Mouse (Mus musculus): Measurements from ENCODE around the gene Bdnf. TPM values are rescaled to one million over a fixed set of nuclear protein-coding genes. Genes with fewer than 3 reads are reported as not detected.

Bdnf gene
- polyA plus RNA-seq, 1 experiment from 2014 or later: 1.9 TPM

DNA sequence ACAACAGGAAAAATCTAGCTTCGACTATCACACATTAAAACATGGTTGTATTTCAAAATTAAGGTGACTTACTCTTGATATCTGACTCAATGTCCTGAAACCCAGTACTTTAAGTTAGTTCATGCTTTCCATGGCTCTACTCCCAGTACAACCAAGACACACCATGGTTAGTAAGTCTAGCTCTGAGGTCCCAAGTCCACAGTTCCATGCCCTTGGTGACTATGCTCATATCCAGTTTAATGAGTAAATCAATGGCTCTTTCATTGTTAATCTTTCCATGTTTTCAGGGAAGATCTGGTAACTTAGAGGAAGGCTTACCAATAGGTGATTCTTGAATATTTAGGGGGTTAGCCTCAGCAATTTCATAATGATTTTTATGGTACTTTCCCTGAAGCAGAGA lies 14.2 kb downstream of the Bdnf start:
- H3K4me3 ChIP-seq: no peak overlapping the region
- no peaks in the 10 kb centered on the region for H3K9me3 ChIP-seq
- peaks cover 15% of the 10 kb centered on the region for H3K4me1 ChIP-seq
- no peak for ATAC-seq (ENCODE audit: low FRiP score, low read depth)
- H3K36me3 ChIP-seq: no peaks in the 10 kb centered on the region
- H3K9ac ChIP-seq (replicated peaks): no peak overlapping the region
- H3K27ac ChIP-seq (replicated peaks): no peak overlapping the region
- WGBS: 88% methylated on average over 1 of the region's 1 CpGs
- H3K4me2 ChIP-seq (replicated peaks): no peak overlapping the region
- peaks cover 14% of the 10 kb centered on the region for H3K27me3 ChIP-seq

DNA sequence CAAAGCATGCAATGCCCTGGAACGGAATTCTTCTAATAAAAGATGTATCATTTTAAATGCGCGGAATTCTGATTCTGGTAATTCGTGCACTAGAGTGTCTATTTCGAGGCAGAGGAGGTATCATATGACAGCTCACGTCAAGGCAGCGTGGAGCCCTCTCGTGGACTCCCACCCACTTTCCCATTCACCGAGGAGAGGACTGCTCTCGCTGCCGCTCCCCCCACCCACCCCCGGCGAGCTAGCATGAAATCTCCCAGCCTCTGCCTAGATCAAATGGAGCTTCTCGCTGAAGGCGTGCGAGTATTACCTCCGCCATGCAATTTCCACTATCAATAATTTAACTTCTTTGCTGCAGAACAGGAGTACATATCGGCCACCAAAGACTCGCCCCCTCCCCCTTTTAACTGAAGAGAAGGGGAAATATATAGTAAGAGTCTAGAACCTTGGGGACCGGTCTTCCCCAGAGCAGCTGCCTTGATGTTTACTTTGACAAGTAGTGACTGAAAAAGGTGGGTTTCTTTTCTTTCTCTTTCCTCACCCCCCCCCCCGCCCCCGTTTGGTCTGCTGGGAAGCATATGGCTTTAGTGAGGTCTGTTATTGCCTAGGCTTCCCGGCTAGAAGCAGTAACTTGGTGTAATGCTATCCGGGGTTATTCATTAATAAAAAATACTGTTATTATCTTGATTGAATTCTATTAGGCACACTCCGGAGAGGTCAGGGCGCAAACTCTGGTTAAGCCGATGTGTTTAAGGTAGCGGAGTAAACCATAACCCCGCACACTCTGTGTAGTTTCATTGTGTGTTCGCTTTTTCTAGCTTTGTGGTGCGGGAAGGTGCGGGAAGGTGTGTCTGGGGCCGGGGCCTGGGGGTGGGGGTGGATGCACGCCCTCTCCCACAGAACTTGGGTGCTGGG lies 18.0 kb downstream of the Bdnf start:
- H3K4me3 ChIP-seq: peak overlapping the region; percentile 56
- no peak overlapping the region for H3K27ac ChIP-seq (replicated peaks)
- H3K9me3 ChIP-seq: no peaks in the 10 kb centered on the region
- peaks cover 30% of the 10 kb centered on the region for H3K27me3 ChIP-seq
- peaks cover 33% of the 10 kb centered on the region for H3K4me1 ChIP-seq
- 2% methylated on average over 34 of the region's 34 CpGs for WGBS
- H3K36me3 ChIP-seq: no peaks in the 10 kb centered on the region
- peak overlapping the region; percentile 44; the same call in 1 of the 2 replicates for H3K9ac ChIP-seq (replicated peaks)
- H3K4me2 ChIP-seq (replicated peaks): peak overlapping the region; percentile 94
- peak; percentile 11; the same call in 1 of the 2 replicates for ATAC-seq (ENCODE audit: low FRiP score, low read depth)

DNA sequence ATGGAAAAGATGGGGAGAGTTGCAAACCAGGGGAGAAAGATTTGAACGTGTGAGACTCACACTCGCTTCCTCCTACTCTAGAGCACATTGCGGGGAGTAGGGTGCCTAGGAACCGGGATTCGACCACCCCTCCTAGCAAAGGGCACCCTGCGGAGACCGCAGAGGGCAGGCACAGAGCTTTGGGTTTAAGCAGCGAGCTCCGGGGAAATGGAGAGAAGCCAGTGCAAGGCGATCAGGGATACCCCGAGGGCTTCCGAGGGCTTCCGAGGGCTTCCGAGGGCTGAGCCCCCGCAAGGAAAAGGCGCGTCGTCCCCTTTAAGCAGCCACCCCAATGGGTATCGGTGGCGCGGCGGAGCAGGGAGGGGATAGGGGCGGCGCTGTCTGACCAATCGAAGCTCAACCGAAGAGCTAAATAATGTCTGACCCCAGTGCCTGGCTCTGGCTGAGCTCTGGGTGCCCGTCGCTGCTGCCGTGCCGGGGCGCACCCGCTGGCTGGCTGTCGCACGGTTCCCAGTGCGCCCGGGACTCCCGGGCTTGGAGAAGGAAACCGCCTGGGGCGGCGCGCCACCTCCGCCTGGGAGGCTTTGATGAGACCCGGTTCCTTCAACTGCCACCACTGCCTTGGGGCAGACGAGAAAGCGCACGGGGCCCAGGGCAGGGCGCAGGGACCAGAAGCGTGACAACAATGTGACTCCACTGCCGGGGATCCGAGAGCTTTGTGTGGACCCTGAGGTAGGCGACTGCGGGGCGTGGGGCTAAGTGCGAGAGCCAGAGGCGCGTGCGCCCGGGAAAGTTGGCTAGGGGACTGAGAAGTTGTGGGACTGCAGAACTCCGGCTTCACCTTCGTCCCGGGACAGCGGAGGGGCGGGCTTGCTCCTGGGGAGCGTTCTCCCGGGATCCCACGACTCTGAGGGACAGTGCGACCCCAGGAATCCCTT lies 18.9 kb downstream of the Bdnf start:
- ATAC-seq (ENCODE audit: low FRiP score, low read depth): peak; percentile 75
- Histone ChIP-seq H3K9ac (replicated peaks) (peak overlapping the region; percentile 53), H3K4me3 (peak overlapping the region; percentile 56), H3K36me3 (no peaks in the 10 kb centered on the region), H3K27ac (replicated peaks) (no peak overlapping the region), H3K9me3 (no peaks in the 10 kb centered on the region), H3K4me2 (replicated peaks) (peak overlapping the region; percentile 94), H3K4me1 (peaks cover 33% of the 10 kb centered on the region), H3K27me3 (peaks cover 30% of the 10 kb centered on the region)
- under 1% methylated on average over 67 of the region's 67 CpGs for WGBS

DNA sequence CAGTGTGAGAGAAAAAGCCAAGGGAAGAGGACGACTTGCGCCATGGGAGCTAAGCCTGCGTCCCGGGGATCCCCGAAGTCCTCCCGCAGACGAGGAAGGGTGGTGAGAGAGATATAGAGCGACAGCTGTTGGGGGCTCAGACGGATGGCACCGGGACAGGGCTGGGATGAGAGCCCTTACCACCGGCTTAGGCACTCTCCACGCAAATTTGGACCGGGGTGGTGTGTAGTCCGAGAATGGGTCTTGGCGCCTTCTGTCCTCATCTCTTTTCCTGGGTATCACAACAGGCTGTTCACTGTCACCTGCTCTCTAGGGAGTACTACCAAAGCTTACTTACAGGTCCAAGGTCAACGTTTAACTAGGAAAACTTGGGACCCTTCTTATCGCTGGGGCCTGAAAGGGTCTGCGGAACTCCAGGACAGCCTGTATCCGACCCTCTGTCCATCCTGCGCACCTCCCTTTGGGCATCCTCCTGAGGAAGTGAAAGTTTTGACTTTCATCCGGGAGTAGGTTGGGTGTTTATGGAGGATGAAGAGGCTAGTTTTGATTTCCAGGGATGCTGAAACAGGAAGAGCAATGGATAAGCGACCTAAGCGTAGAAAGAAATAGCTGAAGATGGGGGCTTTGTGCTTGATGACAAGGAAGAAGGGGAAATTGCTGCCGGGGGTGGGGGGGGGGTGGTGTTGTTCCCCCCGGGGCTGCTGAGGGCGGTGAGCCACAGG lies 19.8 kb downstream of the Bdnf start:
- no peaks in the 10 kb centered on the region for H3K36me3 ChIP-seq
- peaks cover 30% of the 10 kb centered on the region for H3K27me3 ChIP-seq
- H3K27ac ChIP-seq (replicated peaks): no peak overlapping the region
- under 1% methylated on average over 25 of the region's 26 CpGs for WGBS
- peak; percentile 39 for ATAC-seq (ENCODE audit: low FRiP score, low read depth)
- H3K9me3 ChIP-seq: no peaks in the 10 kb centered on the region
- H3K9ac ChIP-seq (replicated peaks): peak overlapping the region; percentile 53
- H3K4me1 ChIP-seq: peaks cover 33% of the 10 kb centered on the region
- peak overlapping the region; percentile 94 for H3K4me2 ChIP-seq (replicated peaks)
- H3K4me3 ChIP-seq: peak overlapping the region; percentile 56

DNA sequence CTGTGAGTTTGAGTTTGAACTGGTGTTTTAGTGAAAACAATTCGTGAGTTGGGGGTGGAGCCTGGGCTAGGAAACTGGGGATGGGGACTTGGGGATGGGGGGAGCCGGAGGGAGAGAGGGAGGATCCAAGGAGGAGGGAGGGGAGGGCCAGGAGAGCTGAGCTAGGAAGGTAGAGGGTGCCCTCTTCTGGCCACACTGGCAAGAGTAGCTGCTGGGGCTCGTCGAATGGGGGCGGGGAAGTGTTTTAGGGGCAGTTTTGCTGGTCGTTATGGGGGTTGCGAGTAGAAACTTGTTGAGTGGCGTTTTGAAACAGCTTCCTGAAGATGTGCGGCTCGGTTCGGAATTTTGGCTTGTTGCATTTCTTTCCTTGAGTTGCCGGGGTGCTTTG lies 20.3 kb downstream of the Bdnf start:
- no peaks in the 10 kb centered on the region for H3K9me3 ChIP-seq
- peaks cover 30% of the 10 kb centered on the region for H3K27me3 ChIP-seq
- H3K4me2 ChIP-seq (replicated peaks): peak overlapping the region; percentile 94
- H3K4me1 ChIP-seq: peaks cover 33% of the 10 kb centered on the region
- ATAC-seq (ENCODE audit: low FRiP score, low read depth): peak; percentile 75
- WGBS: under 1% methylated on average over 12 of the region's 12 CpGs
- no peaks in the 10 kb centered on the region for H3K36me3 ChIP-seq
- H3K9ac ChIP-seq (replicated peaks): no peak overlapping the region
- peak overlapping the region; percentile 56 for H3K4me3 ChIP-seq
- H3K27ac ChIP-seq (replicated peaks): no peak overlapping the region

DNA sequence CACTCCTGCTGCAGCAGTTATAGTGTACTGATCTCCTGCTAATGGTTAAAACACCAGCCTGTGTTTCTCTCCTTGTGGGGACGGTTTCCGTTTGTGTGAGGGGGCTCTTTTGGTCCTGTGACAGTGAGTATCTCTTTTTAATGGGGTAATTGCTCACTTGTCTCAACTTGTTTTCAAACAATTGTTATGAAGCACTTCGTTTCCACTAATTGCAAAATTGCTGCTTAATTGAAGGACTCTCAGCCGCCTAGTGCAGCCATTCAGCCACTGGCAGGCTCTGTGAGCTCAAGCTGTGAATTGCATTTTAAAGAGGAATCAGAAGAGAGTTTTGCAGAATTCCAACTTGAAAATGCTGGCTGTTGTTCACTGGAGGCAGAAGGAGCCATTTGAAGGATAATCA lies 22.7 kb downstream of the Bdnf start:
- no peak for ATAC-seq (ENCODE audit: low FRiP score, low read depth)
- WGBS: 8% methylated on average over 4 of the region's 4 CpGs
- Histone ChIP-seq H3K27me3 (peaks cover 30% of the 10 kb centered on the region), H3K4me3 (no peak overlapping the region), H3K36me3 (no peaks in the 10 kb centered on the region), H3K4me1 (peaks cover 33% of the 10 kb centered on the region), H3K9me3 (no peaks in the 10 kb centered on the region), H3K4me2 (replicated peaks) (0 out of 2 replicates have a peak overlapping the region, but pooled peaks have one; percentile 9), H3K27ac (replicated peaks) (no peak overlapping the region), H3K9ac (replicated peaks) (no peak overlapping the region)

DNA sequence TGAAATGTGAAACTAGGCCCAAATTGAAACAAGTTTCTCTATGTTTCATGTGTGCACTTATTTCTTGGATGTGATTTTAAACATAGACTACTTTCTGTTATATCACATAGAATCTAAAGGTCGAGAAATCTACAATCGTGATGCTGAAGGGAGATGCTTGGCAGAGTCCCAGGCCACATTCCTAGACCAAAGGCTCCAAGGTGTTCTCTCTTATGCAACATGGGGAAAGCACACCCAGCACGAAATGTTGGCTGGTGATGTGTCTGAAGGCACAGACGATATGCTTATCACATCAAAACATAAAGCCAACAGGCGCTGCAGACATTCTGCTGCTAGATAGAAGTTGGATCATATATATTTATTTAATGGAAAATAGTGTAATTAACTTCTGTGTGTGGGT lies 25.8 kb downstream of the Bdnf start:
- Histone ChIP-seq H3K27me3 (0 out of 2 replicates have a peak, but pooled peaks cover 6% of the 10 kb centered on the region), H3K4me2 (replicated peaks) (no peak overlapping the region), H3K4me3 (no peak overlapping the region), H3K9ac (replicated peaks) (no peak overlapping the region), H3K36me3 (no peaks in the 10 kb centered on the region), H3K9me3 (no peaks in the 10 kb centered on the region), H3K4me1 (0 out of 2 replicates have a peak, but pooled peaks cover 8% of the 10 kb centered on the region), H3K27ac (replicated peaks) (no peak overlapping the region)
- no peak for ATAC-seq (ENCODE audit: low FRiP score, low read depth)
- WGBS: 82% methylated on average over 5 of the region's 5 CpGs

DNA sequence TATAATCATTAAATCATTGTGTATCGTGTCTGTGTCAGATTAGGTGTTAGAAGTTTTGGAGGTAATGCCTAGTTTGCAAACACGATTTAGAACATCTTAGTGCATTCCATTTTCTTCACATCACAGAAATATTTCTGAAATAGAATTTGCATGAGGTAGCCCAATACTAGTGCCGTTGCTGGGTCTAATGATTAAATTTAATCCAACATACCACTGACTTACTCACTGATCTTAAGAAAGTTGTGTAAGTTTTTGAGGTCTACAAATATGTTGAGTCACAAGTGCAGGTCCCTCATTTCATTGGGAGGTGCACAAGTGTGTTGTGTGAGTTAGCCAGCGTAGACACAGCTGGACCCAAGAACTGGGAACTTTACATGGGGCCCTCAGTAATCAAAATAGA lies 29.1 kb downstream of the Bdnf start:
- Histone ChIP-seq H3K27me3 (no peaks in the 10 kb centered on the region), H3K9me3 (no peaks in the 10 kb centered on the region), H3K4me2 (replicated peaks) (no peak overlapping the region), H3K4me1 (no peaks in the 10 kb centered on the region), H3K36me3 (no peaks in the 10 kb centered on the region), H3K27ac (replicated peaks) (no peak overlapping the region), H3K9ac (replicated peaks) (no peak overlapping the region), H3K4me3 (no peak overlapping the region)
- ATAC-seq (ENCODE audit: low FRiP score, low read depth): no peak
- 92% methylated on average over 4 of the region's 4 CpGs for WGBS

DNA sequence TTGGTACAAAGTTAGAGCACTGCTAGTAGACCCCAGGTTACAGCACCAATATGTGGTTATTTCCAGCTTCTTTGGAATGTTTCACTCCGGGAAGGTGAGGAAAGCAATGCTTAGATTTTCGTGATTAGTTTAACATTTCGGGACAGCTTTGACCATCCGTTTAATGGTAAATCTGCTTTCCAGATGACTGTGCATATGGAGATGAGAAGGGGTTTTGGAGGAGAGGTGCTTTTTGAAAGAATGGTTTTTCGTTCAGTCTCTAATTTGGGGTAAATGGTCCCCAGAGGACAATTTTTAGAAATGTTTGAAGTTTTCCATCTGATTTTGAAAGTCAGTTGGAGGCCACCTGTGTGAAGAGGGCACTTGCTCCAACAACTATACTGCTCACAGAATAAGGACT lies 29.6 kb downstream of the Bdnf start:
- Histone ChIP-seq H3K9me3 (no peaks in the 10 kb centered on the region), H3K9ac (replicated peaks) (no peak overlapping the region), H3K4me2 (replicated peaks) (no peak overlapping the region), H3K4me3 (no peak overlapping the region), H3K27ac (replicated peaks) (no peak overlapping the region), H3K36me3 (no peaks in the 10 kb centered on the region), H3K27me3 (no peaks in the 10 kb centered on the region), H3K4me1 (no peaks in the 10 kb centered on the region)
- no peak for ATAC-seq (ENCODE audit: low FRiP score, low read depth)
- 86% methylated on average over 5 of the region's 5 CpGs for WGBS

DNA sequence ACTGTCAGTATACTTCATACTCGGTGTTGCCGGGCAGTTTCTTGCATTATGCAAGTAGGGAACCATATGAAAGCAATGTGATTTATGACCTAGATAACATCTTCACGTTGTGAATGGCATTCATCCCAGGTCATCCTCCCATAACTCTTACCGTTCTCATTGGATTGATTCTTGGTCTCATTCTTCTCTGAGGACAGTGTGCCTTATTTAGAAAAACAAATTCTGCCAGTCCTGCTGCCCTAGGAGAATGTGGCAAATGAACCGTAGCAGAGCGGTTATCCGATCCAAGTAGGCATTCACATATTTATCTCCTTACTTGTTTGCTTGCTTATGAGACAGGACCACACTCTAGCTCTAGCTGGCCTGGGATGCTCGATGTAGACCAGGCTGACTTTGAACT lies 32.0 kb downstream of the Bdnf start:
- H3K9ac ChIP-seq (replicated peaks): no peak overlapping the region
- no peaks in the 10 kb centered on the region for H3K4me1 ChIP-seq
- 81% methylated on average over 8 of the region's 8 CpGs for WGBS
- no peak for ATAC-seq (ENCODE audit: low FRiP score, low read depth)
- H3K27me3 ChIP-seq: no peaks in the 10 kb centered on the region
- no peak overlapping the region for H3K4me3 ChIP-seq
- no peaks in the 10 kb centered on the region for H3K9me3 ChIP-seq
- H3K27ac ChIP-seq (replicated peaks): no peak overlapping the region
- no peaks in the 10 kb centered on the region for H3K36me3 ChIP-seq
- H3K4me2 ChIP-seq (replicated peaks): no peak overlapping the region

DNA sequence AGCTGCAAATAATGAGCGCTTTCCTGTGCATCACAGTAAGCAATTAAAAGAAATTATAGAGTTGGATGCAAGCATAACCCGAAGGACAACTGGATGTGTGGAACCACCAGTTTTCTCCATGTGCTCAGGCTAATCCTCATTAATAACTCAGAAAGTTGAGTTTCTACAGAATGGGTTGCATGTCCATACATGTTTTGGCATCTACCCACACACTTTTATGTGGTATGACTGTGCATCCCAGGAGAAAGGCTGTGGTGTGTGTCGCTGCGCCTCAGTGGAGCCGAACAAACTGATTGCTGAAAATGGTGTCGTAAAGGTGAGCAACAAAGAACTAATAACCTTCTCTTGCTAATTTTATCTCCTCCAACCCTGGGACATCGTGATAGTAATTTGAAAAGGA lies 34.8 kb downstream of the Bdnf start:
- H3K36me3 ChIP-seq: no peaks in the 10 kb centered on the region
- ATAC-seq (ENCODE audit: low FRiP score, low read depth): no peak
- no peak overlapping the region for H3K27ac ChIP-seq (replicated peaks)
- WGBS: 91% methylated on average over 7 of the region's 7 CpGs
- H3K4me2 ChIP-seq (replicated peaks): no peak overlapping the region
- no peaks in the 10 kb centered on the region for H3K27me3 ChIP-seq
- no peak overlapping the region for H3K9ac ChIP-seq (replicated peaks)
- no peak overlapping the region for H3K4me3 ChIP-seq
- H3K4me1 ChIP-seq: no peaks in the 10 kb centered on the region
- H3K9me3 ChIP-seq: no peaks in the 10 kb centered on the region

Measured in midbrain, embryonic 12.5 days (tissue).